Mouse (Mus musculus): Measurements from ENCODE around the gene Dgcr2.

Dgcr2 gene

GRCm38 (mm10) chr16:17911052-17911595 lies 12.8 kb upstream of the Dgcr2 start, which contains the start of gene Ess2:
Ess2 (minus strand) TSS chr16:17911348.
- peak; percentile 97 for DNase-seq (ENCODE audit: low read depth)

- no peak for DNase-seq (ENCODE audit: low read depth)
Measured at GRCm38 (mm10) chr16:17896091-17896490, 2.3 kb downstream of the Dgcr2 start.

- DNase-seq (ENCODE audit: low read depth): no peak
Measured at GRCm38 (mm10) chr16:17893923-17894322, 4.4 kb downstream of the Dgcr2 start, which contains the start of gene Tssk1. Tssk1 (plus strand) TSS chr16:17894223.

GRCm38 (mm10) chr16:17892606-17893005 lies 5.8 kb downstream of the Dgcr2 start:
- no peak for DNase-seq (ENCODE audit: low read depth)

- DNase-seq (ENCODE audit: low read depth): peak; percentile 97
Measured at GRCm38 (mm10) chr16:17891567-17891959, 6.8 kb downstream of the Dgcr2 start, which contains the start of gene Gm20518. Gm20518 (minus strand) TSS chr16:17891671.

GRCm38 (mm10) chr16:17890917-17891566 lies 7.3 kb downstream of the Dgcr2 start:
- DNase-seq (ENCODE audit: low read depth): no peak

GRCm38 (mm10) chr16:17890342-17890727 lies 8.0 kb downstream of the Dgcr2 start:
- DNase-seq (ENCODE audit: low read depth): no peak

GRCm38 (mm10) chr16:17889689-17890341 lies 8.5 kb downstream of the Dgcr2 start:
- DNase-seq (ENCODE audit: low read depth): no peak

GRCm38 (mm10) chr16:17884116-17884515 lies 14.2 kb downstream of the Dgcr2 start:
- DNase-seq (ENCODE audit: low read depth): no peak

- DNase-seq (ENCODE audit: low read depth): no peak
Measured at GRCm38 (mm10) chr16:17882196-17882595, 16.2 kb downstream of the Dgcr2 start.

GRCm38 (mm10) chr16:17879571-17879970 lies 18.8 kb downstream of the Dgcr2 start:
- DNase-seq (ENCODE audit: low read depth): no peak

- DNase-seq (ENCODE audit: low read depth): no peak
Measured at GRCm38 (mm10) chr16:17876096-17876495, 22.3 kb downstream of the Dgcr2 start.

GRCm38 (mm10) chr16:17875174-17875573 lies 23.2 kb downstream of the Dgcr2 start:
- DNase-seq (ENCODE audit: low read depth): no peak

- DNase-seq (ENCODE audit: low read depth): no peak
Measured at GRCm38 (mm10) chr16:17872995-17873394, 25.4 kb downstream of the Dgcr2 start.

- DNase-seq (ENCODE audit: low read depth): no peak
Measured at GRCm38 (mm10) chr16:17871248-17871647, 27.1 kb downstream of the Dgcr2 start.

GRCm38 (mm10) chr16:17865770-17866169 lies 32.6 kb downstream of the Dgcr2 start:
- DNase-seq (ENCODE audit: low read depth): no peak

GRCm38 (mm10) chr16:17865293-17865692 lies 33.1 kb downstream of the Dgcr2 start:
- DNase-seq (ENCODE audit: low read depth): no peak

GRCm38 (mm10) chr16:17858592-17858991 lies 39.8 kb downstream of the Dgcr2 start:
- peak; percentile 37 for DNase-seq (ENCODE audit: low read depth)

- DNase-seq (ENCODE audit: low read depth): no peak
Measured at GRCm38 (mm10) chr16:17857157-17857556, 41.2 kb downstream of the Dgcr2 start.

- DNase-seq (ENCODE audit: low read depth): no peak
Measured at GRCm38 (mm10) chr16:17853263-17853662, 45.1 kb downstream of the Dgcr2 start.

- no peak for DNase-seq (ENCODE audit: low read depth)
Measured at GRCm38 (mm10) chr16:17851860-17852259, 46.5 kb downstream of the Dgcr2 start.

GRCm38 (mm10) chr16:17851331-17851730 lies 47.0 kb downstream of the Dgcr2 start:
- DNase-seq (ENCODE audit: low read depth): no peak

- no peak for DNase-seq (ENCODE audit: low read depth)
Measured at GRCm38 (mm10) chr16:17849486-17849885, 48.9 kb downstream of the Dgcr2 start.

All from naive thymus-derived CD4-positive, alpha-beta T cell, adult 2 months (primary cell).